Mouse (Mus musculus): ENCODE data around the gene Ercc1.

DNA sequence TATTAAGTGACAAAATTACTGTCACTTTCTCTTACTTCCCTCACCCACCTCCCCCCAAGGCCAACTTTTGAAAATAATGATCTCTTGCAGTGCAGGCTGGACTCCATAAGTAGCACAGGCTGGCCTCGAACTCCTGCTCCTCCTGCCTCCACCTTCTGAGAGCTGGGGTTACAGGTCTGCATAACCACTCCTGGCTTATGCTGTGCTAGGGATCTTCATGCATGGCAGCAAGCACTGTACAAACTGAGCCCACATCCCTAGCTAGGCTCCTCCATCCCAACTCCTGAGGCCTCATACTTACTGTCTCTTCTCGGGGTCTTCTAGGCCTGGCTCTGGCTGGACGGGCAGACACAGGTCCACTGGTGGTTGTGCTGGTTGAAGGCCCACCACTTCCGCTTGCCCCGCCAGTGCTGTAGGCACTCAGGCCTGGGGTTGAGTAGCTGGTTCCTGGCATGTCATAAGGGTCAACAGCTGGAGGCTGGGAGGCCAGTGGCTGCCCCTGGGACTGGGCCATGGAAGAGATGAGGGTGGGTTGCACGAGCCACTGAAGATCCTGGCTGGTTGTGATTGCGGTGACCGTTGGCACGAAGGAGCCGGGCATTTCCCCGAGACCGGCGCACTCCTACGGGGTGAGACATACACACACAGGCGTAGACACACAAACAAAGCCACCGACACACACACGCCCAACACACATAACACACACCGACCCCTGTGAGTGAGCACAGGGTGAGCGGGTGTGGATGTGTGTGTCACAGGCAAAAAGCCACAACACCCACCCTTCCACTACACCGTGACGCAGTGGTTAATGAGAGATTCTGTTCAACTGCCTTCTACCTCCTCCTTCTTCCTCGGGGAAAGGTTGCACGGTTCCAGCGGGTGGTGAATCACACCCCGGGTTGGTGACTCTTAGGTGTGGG, 37.5 kb upstream of the Ercc1 start:
- TF ChIP-seq CTCF (IDR thresholded peaks at IDR 0.05) (no peak), EP300 (IDR thresholded peaks at IDR 0.05) (no peak)
